Mouse (Mus musculus): Measurements from ENCODE around the gene Shisa5.

DNA sequence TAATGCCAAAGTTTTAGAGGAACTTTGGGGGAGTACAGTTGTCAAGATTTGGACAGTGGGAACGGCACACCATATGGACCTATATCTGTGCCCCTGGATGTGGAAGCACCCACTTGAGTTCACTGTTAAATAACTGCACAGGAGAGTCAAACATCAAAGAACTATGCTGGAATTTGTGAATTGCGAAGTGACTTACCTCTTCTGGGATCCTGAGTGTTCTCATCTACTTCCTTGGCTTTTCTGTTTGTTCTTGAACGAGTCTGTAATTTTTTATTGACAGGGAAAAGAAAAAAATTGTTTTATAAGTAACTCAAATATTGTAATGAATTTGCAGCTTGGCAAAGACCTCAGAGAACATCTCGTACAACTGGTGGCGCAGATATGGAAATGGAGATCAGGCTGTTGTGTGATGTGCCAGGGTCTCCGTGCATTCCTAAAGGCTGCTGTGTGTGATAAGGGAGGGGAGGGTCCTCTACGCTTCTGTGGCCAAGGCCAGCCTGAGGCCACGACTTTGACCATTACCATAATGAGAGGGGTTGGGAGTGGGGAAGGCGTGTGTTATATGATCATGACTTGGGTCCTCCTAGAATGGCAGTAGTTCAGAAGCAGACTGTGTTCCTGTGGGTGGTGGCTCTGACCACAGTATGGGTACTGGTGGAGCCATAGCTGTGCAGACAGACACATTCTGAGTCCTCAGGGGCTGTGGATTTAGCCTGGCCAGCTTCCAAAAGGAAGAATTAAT, 45.6 kb upstream of the Shisa5 start:
- TF ChIP-seq POLR2A (IDR thresholded peaks at IDR 0.05; ENCODE audit: insufficient read depth, low read length) (no peak), CTCF (IDR thresholded peaks at IDR 0.05; ENCODE audit: low read depth, low read length) (no peak), EP300 (IDR thresholded peaks at IDR 0.05; ENCODE audit: insufficient read depth, low read depth, low read length) (no peak)

All from ES-Bruce4 (cell line).